Mouse (Mus musculus) E14TG2a.4 (cell line): ENCODE measurements around the gene Nf2.

Source experiments
- H3K27me3 ChIP-seq: 2 replicates; pipeline ENCODE4 v1.6.1; 2014; ENCODE audit warnings: low read length, control low read depth; ENCODE audit not compliant: insufficient read depth
- H3K36me3 ChIP-seq: 2 replicates; pipeline ENCODE4 v1.6.1; 2014; ENCODE audit warnings: low read length, control low read depth; ENCODE audit not compliant: insufficient read depth
- H3K4me1 ChIP-seq: replicated peaks from 2 replicates; pipeline ENCODE4 v1.6.1; 2014; ENCODE audit warnings: low read depth, low read length, control low read depth
- H3K4me3 ChIP-seq: replicated peaks from 2 replicates; pipeline ENCODE4 v1.5.1; 2014; ENCODE audit warnings: mild to moderate bottlenecking, low read length
- H3K9me3 ChIP-seq: 2 replicates; pipeline ENCODE4 v1.6.1; 2014; ENCODE audit warnings: low read length, control low read depth
- CTCF ChIP-seq: conservative IDR thresholded peaks from 2 replicates; pipeline ENCODE4 v1.5.1; 2014; ENCODE audit warnings: low read length
- NANOG ChIP-seq: IDR thresholded peaks from 2 replicates; pipeline ENCODE4 v1.6.1; 2014; ENCODE audit warnings: borderline replicate concordance, low read length, mixed read lengths
- POU5F1 ChIP-seq: IDR thresholded peaks from 2 replicates; pipeline ENCODE4 v1.6.1; 2014; ENCODE audit warnings: low read length, borderline replicate concordance

Nf2 gene

GRCm38 (mm10) chr11:4873755-4874475, 24.6 kb upstream of the Nf2 start, which contains the start of gene Nipsnap1:
Gene Nipsnap1 (plus strand): TSS chr11:4873951.
- Histone ChIP-seq H3K4me3 (peak within 1 kb of the TSS; percentile 98), H3K4me1 (peaks cover 52% of the 10 kb centered on the region), H3K36me3 (peaks cover 26% of the 10 kb centered on the region), H3K9me3 (no peaks in the 10 kb centered on the region), H3K27me3 (no peaks in the 10 kb centered on the region)
- TF ChIP-seq CTCF (no peak), NANOG (no peak), POU5F1 (no peak)

DNA sequence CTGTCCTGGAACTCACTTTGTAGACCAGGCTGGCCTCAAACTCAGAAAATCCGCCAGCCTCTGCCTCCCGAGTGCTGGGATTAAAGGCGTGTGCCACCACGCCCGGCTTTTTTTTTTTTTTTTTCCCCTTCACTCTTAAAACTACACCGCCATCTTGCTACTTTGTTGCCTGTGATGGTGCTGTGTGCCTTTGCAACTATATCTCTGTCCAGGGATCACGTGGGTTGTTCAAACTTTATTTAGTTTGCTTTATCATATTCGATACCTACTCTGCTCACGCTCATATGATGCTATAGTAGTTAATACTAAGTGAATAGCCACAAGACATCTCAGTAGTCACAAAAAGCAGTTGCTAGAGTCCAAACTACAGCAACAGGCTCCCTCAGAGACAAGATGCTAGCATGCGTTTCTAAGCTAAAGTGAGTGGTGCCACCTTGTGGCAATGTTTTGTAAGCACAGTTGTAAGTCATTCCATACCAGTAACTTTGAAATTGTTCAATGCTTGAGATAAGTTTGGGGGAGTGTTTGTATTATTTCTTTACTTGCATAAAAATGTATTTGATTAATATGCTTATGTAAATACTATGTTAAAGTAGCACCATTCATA, 16.4 kb upstream of the Nf2 start:
- no peaks in the 10 kb centered on the region for H3K36me3 ChIP-seq
- no peaks in the 10 kb centered on the region for H3K9me3 ChIP-seq
- H3K4me1 ChIP-seq, result peaks cover 37% of the 10 kb centered on the region
- no peak overlapping the region for H3K4me3 ChIP-seq
- no peaks in the 10 kb centered on the region; the same call in 1 of the 2 replicates for H3K27me3 ChIP-seq
- TF ChIP-seq CTCF (peak; percentile 60), NANOG (no peak)

GRCm38 (mm10) chr11:4862730-4863129, 13.4 kb upstream of the Nf2 start:
- Histone ChIP-seq H3K9me3 (no peaks in the 10 kb centered on the region), H3K27me3 (no peaks in the 10 kb centered on the region; the same call in 1 of the 2 replicates), H3K4me1 (peaks cover 64% of the 10 kb centered on the region), H3K4me3 (peak overlapping the region; percentile 18; the same call in 1 of the 2 replicates), H3K36me3 (no peaks in the 10 kb centered on the region)
- TF ChIP-seq POU5F1, result no peak
- TF ChIP-seq CTCF, result no peak
- no peak for TF ChIP-seq NANOG

GRCm38 (mm10) chr11:4861816-4862604, 12.7 kb upstream of the Nf2 start:
- no peak for TF ChIP-seq CTCF
- TF ChIP-seq POU5F1, result no peak
- TF ChIP-seq NANOG, result no peak
- H3K4me1 ChIP-seq, result peaks cover 69% of the 10 kb centered on the region
- H3K9me3 ChIP-seq, result no peaks in the 10 kb centered on the region
- peak overlapping the region; percentile 43 for H3K4me3 ChIP-seq
- H3K36me3 ChIP-seq, result no peaks in the 10 kb centered on the region
- no peaks in the 10 kb centered on the region; the same call in 1 of the 2 replicates for H3K27me3 ChIP-seq

- Histone ChIP-seq H3K4me1 (peaks cover 77% of the 10 kb centered on the region), H3K36me3 (no peaks in the 10 kb centered on the region)
- no peak for TF ChIP-seq CTCF
- TF ChIP-seq NANOG, result peak; percentile 49; the same call in 1 of the 2 replicates
Measured at GRCm38 (mm10) chr11:4860986-4861385, 11.7 kb upstream of the Nf2 start.

DNA sequence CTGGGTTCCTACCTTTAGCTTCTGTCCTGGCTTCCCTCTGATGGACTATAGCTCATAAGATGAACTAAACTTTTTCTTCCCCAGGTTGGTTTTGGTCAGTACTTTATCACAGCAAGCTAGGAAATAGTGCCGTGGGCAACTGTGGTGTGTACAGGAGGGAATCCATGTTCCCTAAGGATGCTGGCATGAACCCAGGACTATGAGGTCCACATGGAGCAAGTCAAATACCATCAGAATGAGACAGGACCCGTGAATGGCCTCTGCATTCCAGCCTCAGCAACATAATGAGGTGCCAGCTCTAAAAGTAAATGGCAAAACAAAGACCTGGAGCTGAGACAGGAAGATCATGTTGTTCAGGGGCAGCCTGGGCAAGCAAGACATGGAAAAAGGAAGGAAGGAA, 9.1 kb upstream of the Nf2 start:
- H3K9me3 ChIP-seq, result no peaks in the 10 kb centered on the region
- no peak for TF ChIP-seq POU5F1
- no peak for TF ChIP-seq CTCF
- no peak for TF ChIP-seq NANOG
- no peaks in the 10 kb centered on the region for H3K27me3 ChIP-seq
- H3K4me3 ChIP-seq, result no peak overlapping the region
- H3K36me3 ChIP-seq, result no peaks in the 10 kb centered on the region
- peaks cover 86% of the 10 kb centered on the region for H3K4me1 ChIP-seq

More at GRCm38 (mm10) chr11:4860986-4861385, 11.7 kb upstream of the Nf2 start:
- Histone ChIP-seq H3K4me3 (peak overlapping the region; percentile 43; the same call in 1 of the 2 replicates), H3K27me3 (no peaks in the 10 kb centered on the region), H3K9me3 (no peaks in the 10 kb centered on the region)

DNA sequence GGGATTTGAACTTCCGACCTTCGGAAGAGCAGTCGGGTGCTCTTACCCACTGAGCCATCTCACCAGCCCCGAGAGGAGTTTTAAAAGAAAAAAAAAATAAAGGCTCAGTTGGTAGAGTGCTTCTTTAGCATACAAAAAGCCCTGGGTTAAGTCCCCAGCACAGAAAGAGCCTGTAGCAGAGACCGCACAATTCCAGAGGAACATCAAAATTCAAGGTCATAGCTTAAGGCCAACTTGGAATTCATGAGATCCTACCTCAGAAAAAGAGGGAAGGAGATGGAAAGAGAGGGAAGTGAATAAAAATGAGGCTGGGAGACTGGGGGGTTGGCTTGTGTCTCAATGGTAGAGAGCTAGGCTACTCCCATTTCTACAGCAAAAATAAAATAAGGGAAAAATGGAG, 4.8 kb upstream of the Nf2 start:
- Histone ChIP-seq H3K9me3 (peaks cover 9% of the 10 kb centered on the region), H3K36me3 (0 out of 2 replicates have a peak, but pooled peaks cover 7% of the 10 kb centered on the region), H3K27me3 (no peaks in the 10 kb centered on the region), H3K4me1 (peaks cover 54% of the 10 kb centered on the region), H3K4me3 (no peak overlapping the region)
- TF ChIP-seq POU5F1 (no peak), NANOG (peak; percentile 35; the same call in 1 of the 2 replicates)

DNA sequence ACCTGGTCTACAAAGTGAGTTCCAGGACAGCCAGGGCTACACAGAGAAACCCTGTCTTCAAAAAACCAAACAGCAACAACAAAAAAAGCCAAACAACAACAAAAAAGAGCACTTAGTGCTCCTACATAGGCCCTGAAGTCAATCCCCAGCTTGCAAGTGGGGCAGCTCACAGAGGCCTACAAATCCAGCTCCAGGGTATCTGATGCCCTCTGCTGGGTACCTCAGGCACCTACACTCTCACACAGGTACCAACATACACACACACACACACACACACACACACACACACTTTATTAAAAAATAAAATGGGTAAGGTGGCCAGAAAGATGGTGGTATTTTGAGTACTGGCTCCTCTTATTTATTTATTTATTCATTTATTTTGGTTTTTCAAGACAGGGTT, 3.7 kb upstream of the Nf2 start:
- TF ChIP-seq NANOG (no peak), POU5F1 (no peak), CTCF (peak; percentile 31; the same call in 1 of the 2 replicates)
- H3K9me3 ChIP-seq, result peaks cover 9% of the 10 kb centered on the region

More for the DNA sequence above, 3.7 kb upstream of the Nf2 start:
- Histone ChIP-seq H3K4me1 (peaks cover 44% of the 10 kb centered on the region), H3K4me3 (no peak overlapping the region), H3K36me3 (0 out of 2 replicates have a peak, but pooled peaks cover 7% of the 10 kb centered on the region), H3K27me3 (no peaks in the 10 kb centered on the region)
